Mouse (Mus musculus) pancreas, adult 10 weeks (tissue): ENCODE measurements around the gene Naa16. TPM values are rescaled to one million over a fixed set of nuclear protein-coding genes. Genes with fewer than 3 reads are reported as not detected.

Experiments
- polyA plus RNA-seq: library from polyadenylated mRNA; stranded (reverse); fragments of 350-450 nt; fragmentation: Illumina TruSeq; extraction: RNeasy Lipid Tissue Mini Kit (QIAGEN cat#74804); gene quantifications from one replicate; pipeline ENCODE4 v1.2.3, GENCODE M21; 2015; ENCODE audit warnings: low read depth, low replicate concordance; ENCODE audit not compliant: insufficient read depth

Naa16 gene
- 5.2 TPM for polyA plus RNA-seq

DNA sequence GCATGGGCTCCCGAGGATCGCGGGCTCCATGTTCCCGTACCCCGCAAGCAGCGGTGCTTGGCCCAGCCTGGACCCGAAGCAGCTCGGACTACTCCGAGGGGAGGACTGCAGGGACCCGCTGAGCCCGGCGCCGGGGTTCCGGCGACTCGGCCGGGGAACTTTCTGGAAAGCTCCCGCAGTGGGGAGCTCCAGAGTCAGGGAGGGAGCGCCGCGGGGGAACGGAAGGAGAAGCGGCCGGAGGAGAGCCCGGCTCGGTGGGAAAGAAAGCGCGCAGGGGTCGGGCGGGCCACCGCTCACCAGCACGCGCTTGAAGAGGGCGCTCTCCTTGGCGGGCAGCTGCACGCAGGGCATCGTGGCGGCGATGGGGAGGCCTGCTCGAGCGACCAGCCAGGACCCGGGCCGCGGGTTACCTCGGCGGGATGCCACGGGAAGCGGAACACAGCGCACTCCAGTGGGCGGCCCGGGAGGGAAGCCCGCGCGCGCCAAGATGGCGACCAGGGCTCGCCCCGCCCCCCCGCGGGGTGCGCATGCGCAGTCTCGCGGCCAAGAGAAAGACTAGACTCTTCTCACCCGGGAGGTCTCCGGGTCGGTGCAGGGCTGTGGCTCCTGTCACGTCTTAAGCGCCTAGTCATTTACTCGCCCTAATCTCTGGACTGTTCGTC lies at the start of gene Naa16:
TSS of gene Naa16 (minus strand) at position 514 of the 662 bp plus-strand sequence.

DNA sequence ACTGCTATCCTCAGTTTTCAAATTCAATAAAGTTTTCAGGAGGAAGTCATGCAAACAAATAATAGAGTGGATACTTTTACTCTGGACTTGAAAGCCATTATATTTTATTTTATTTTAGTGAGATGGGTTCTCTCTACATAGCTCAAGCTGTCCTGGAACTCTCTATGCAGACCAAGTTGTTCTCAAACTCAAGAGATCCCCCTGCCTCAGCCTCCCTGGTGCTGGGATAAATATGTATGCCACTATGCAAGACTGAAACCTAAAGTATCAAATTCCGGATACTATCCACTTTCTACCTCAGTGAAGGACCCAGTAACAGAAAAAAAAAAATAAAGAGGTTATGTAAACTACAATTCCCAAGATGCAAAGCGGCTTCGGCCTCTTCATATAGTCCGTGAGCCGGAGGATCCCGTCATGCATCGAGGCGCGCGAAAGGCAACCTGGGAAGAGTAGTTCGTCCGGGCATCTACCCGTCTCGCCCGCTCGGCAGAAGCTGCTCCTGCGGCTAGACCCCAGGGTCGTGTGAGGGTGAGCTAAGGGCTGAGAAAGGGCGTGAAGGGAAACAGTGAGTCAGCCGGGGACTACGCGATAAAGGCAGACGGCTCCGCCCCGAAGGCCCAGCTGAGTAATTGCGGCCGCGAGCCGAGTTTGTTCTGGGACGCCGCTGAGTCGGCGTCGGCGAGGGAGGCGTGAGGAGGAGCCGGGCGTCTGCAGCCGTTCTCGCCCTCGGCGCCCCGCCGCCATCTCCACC lies 35.6 kb upstream of the Naa16 start, which contains the start of gene Kbtbd7:
TSS of gene Kbtbd7 (plus strand) at position 533 of the 751 bp plus-strand sequence.

DNA sequence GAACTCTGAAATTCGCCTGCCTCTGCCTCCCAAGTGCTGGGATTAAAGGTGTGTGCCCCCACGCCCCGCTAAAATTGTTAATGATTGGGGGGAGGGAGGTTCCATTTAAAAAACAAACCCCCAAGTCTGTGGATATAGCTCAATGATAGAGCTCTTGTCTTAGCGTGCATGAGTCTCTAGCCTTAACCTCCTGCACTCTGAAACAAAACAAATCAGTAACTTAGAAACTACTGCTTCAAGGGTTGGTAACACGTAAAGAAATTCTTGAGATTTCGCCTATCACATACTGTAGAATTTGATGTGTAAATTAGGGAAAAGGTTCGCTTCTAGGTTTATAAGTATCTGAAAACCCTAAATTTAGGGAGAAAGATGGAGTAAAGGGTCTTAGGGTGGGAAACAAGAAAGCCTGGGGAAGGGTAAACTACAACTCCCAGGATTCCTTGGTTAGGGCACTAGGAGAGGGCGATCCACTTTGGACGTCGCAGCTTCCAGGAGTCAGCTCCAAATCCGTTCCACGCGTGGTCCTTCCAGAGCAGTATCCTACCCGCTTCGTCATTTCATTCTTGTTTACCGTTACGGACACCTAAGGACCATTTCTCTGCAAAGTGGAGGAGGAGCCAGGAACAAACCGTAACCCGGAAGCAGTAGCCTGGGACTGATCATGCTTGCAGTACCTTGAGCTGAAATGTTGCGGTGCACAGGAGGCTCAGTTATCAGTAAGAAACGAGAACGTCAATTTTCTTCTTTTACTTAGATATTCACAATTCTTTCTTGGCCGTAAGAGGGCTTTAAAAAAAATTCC lies 6.9 kb upstream of the Naa16 start, which contains the start of gene Mtrf1:
TSS of gene Mtrf1 (plus strand) at position 452 of the 802 bp plus-strand sequence.

DNA sequence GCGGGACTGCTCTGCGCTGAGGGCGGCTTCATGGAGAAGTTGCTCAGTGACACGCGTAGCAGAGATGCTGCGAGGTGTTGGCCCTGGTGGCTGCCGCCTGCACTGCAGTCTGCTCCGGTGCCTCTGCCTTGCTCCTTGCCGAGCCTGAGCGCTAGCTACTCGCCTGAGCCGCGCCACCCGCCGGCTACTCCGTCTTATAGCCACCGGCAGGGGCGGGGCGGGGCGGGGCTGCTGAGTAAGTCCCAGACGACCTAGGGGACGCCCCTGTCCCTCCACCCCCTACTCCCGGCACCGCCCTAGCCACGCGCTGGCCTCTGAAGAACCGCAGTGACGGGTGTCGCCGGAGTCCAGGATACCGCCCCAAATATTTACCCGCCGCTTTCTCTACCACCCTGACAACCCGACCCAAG lies 89.1 kb downstream of the Naa16 start, which contains the start of gene Rgcc:
TSS of gene Rgcc (minus strand) at position 180 of the 410 bp plus-strand sequence.

Other genes starting within 250 kb of the Naa16 start
- gene Zfp957, start 143.4 kb downstream of the Naa16 start, polyA plus RNA-seq = not detected
- 29.5 TPM for gene Rgcc, start 89.1 kb downstream of the Naa16 start, polyA plus RNA-seq
- gene Mtrf1, start 7.0 kb upstream of the Naa16 start, polyA plus RNA-seq = 0.76 TPM
- 1.2 TPM for gene Kbtbd7, start 35.7 kb upstream of the Naa16 start, polyA plus RNA-seq
- gene Kbtbd6, start 61.1 kb upstream of the Naa16 start, polyA plus RNA-seq = not detected
- gene Elf1, start 90.4 kb upstream of the Naa16 start, polyA plus RNA-seq = 6.9 TPM
- gene Wbp4, start 90.7 kb upstream of the Naa16 start, polyA plus RNA-seq = 4.3 TPM
- 15.1 TPM for gene Sugt1, start 196.9 kb upstream of the Naa16 start, polyA plus RNA-seq